Mouse (Mus musculus): ENCODE data around the gene St8sia1.

St8sia1 gene

DNA sequence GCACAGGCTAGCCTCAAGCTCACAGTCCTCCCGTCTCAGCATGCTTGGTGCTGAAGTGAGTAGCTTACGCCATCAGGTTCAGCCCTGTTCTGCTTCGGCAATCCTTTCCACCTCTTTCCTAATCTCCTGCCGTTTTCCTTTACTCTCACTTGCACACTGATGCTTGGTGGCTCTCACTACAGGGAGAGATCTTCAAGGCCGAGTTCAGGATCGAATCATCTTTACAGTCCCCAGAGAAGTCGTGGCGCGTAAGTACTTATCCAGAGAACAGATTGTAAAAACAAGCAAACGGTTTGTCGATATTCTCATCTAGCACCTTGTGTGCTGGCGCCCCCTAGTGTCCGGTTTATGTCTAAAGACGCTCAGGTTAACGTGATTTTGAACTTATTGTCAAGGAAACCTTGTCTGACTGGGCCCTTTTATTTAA, 149.7 kb downstream of the St8sia1 start:
- peak; percentile 69 to 88 for DNase-seq

DNA sequence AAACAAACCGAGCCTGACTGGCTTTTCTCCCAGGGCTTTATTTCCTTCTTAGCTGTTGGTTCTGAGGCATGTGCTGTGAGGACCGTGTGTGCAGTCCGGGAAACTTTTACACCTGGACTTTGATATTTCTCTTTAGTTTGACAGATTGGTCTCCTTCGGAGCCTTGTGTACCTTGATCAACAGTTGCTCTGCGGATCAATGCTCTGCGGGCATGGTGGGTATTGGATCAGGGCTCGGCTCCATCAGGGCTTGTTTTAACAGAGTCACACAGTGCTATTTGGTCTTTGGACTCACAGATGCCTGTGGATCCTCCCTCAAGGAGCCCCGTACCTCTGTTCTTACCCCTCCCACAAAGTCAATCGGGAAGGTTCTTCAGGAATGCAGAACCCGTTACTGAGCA, 150.2 kb downstream of the St8sia1 start:
- DNase-seq: peak; percentile 52 to 54

DNA sequence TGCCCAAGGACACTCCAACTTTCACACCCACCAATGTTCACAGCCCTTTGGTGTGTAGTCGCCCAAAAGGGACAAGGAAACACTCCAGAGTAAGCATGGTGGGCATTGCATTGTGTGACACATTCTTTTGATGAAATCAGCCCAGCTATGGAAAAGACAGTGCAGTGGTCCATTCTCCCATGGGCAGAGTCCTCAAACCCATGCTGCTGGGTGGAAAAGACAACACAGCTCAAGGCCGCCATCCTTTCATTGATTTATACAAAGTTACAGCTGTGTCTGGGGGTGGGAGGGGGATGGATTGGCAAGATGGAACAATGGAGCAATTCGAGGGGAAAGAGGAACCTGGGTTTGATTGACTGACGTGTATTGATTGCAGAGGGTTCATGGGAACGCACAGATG, 151.3 kb downstream of the St8sia1 start:
- no peak for DNase-seq

DNA sequence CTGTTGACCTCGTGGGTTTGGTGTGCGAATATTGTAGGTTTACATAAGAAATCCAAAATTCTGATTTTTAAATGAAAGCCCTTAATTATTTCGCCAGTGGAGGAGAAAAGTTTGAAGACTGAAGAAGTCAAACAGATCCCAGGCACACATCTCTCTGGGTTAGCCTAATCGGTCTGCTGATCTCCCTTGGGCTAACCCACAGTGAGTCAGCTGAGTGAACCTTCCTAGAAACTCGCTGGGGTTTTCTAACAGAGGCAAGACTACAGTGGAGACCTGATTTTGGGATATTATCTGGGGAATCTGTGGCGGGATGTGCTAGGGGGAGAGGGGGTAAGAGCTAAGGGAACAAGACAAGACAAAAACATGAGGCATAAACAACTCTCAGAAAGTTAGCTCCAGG, 154.0 kb downstream of the St8sia1 start:
- no peak for DNase-seq

DNA sequence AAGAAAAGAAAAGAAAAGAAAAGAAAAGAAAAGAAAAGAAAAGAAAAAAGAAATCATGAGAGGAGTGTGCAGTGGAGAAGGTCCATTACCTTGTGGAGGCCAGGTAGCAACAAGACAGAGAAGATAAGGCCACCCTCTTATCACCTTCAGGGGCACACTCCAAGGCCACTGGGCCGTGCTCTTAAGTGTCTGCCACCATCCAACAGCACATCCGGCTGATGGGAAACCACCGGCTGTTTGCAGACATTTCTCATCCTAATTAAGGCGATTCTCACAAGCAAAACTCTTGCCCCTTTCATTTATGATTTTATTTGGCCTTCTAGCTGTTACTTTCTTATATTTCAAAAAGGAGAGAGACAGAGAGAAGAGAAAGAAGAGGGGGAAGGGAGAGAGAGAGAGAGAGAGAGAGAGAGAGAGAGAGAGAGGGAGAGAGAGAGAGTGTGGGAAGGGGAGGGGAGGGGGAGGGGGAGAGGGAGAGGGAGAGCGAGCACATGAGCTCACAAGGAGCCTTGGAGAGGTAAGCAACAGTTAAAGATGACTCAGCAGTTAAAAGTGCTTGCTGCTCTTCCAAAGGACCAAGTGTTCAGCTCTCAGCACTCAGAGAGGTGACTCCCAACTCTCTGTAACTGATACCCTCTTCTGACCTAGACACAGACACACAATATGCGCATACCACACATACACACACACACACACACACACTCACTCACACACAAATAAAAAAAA, 154.7 kb downstream of the St8sia1 start:
- DNase-seq: no peak

DNA sequence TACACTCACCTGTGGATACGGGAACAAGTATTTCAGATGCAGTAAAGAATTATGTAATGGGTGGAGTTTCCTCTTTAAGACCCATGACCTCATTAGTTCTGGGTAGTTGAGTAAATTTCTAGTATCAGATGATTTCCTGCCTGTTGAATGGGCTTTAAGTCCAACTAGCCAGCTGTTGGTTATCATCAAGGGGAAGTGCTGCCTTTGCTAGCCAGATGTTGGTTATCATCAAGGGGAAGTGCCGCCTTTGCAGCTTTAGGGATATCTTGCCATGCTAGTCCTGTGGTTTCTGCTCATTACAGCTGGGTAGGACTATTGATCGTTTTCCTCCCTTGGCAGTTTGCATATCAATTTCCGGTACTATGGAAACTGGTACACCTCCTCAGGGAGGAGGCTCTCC, 157.9 kb downstream of the St8sia1 start:
- DNase-seq: no peak

DNA sequence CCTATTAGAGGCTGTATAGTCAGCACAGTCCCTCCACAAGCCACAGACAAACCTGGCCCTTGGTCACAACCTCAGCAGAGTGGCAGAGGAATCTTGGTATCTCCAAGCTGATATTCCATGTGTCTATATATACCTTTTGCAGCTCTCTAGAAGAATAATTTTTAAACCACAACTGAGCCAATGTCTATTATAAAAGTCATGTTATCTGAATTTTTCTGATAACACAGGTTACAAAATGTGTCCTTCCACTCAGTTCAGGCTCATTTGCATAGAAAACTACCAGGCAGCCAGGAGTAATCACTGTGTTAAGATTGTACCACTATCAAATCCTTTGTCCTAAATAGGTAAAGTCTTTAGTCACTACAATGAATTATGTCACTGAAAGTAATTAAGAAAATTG, 159.8 kb downstream of the St8sia1 start, which contains the start of gene Sult6b2:
Sult6b2 (minus strand) TSS at position 101 of the 400 bp plus-strand sequence.
- no peak for DNase-seq

DNA sequence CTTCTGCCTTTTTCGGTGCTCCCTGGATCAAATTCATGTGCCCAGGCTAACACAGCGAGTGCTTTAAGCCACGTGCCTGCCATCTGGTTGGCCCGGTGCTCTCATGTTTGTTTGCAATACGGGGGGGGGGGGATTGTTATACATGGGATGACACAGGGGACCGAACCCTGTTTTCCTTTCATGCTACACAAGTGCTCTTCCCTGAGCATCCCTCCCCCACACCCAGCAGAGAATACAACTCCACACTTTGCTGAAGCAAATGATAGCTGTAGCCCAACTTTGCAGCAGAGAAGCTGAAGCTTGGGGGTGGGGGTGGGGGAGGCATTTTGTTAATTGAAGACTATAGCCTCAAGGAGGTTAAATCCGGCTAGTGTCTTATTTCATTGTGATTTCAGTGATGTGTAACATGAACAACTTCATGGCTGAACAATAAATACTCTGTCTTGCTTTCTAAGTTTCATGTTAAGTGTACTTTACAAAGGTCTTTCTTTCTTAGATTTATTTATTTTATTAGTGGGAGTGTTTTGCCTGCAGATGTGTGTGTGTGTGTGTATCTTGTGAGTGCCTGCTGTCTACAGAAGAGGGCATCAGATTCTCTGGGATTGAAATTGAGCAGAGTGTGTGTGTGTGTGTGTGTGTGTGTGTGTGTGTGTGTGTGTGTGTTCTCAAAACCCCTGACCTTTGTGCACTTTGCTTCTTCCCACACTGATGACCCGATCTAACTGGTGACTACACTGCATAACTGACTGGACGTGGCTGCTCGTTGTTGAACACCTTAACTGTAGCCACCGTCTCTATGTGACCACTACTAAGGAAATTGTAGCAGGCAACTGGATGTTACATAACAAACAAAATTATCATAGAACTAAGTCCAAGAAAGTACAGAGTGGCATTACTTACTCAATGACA, 161.4 kb downstream of the St8sia1 start:
- DNase-seq: no peak

DNA sequence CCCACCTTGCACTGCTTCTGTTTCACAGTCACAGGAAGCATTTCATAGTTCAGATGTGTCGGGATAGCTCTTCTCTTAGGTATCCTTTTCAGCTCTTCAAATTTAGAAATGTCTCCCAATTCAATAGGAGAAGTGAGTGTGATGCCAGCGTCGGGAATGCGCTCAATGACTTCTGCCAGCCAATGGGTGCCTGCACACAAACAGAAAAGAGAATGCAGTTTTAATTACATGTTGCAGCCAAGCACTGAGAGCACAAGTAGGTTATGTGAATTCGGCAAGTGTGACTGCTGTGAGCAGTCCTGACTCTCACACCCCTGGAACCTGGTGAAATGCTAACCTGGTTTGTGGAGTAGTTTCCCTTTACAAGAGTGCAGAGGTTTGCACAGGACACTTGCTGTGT, 162.6 kb downstream of the St8sia1 start:
- DNase-seq: no peak

DNA sequence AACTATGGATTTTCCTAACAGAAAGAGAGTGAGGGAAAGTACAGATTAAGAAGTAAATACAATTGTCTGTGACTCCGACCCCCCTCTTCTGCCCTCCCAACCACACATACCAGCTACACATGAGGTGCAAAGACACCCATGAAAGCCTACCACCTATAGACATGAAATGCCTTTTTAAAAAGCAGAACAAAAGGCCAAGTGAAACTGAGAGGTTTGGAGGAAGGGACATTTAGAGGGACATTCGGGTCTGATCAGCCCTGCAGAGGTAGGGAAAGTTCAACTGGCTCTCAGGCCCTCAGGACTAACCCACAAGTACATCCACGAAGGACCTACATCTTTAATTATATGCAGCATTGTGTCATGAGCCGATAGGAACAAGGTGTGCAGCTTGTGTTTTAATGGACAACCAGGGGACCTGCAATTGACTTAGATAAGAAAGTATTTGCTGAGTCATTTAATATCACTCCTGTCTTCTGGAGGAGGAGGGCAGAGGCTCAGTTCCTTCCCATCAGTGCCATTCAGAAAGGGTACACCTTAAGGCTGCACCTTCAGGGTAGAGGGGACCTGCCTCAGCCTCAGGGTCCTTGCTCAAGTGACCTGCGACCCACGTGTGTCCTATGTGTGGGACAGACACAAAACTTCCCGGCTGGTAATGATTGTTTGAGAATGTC, 164.4 kb downstream of the St8sia1 start:
- DNase-seq: no peak

DNA sequence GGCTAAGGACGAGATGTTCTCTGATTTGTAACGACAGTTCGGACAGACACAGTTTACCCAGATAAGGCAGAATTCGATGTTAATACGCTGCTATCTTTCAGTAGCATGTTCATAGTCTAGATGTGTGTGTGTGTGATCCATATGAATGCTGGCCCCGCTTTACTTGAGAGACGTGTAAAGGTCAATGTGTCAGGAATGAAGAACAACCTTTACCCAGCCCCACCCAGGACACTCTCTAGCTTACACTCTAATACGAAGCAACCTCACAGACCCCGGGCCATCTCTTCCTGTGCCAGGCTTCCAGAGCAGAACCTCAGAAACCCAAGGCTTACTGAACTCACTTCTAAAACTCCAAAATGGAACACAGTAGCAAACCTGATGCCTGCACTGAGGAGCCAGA, 165.4 kb downstream of the St8sia1 start:
- no peak for DNase-seq

DNA sequence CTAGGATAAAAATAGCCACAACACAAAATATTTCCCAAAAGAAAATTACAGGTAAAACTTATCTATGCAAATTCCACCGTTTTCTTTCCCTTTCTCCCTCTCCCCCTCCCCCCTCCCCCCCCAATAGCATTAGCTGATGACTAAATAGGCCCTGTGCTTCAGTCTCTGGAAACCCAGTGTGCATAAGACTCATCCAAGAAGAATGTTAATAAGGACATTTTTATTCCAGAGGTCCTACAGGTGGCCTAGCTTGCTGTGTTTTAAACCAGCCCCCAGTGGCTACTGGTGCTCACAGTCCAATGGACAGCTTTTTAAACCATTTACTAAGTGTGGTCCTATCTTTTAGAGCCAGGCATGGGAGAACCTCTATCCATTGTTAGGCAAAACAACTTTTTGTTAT, 166.3 kb downstream of the St8sia1 start:
- no peak for DNase-seq

DNA sequence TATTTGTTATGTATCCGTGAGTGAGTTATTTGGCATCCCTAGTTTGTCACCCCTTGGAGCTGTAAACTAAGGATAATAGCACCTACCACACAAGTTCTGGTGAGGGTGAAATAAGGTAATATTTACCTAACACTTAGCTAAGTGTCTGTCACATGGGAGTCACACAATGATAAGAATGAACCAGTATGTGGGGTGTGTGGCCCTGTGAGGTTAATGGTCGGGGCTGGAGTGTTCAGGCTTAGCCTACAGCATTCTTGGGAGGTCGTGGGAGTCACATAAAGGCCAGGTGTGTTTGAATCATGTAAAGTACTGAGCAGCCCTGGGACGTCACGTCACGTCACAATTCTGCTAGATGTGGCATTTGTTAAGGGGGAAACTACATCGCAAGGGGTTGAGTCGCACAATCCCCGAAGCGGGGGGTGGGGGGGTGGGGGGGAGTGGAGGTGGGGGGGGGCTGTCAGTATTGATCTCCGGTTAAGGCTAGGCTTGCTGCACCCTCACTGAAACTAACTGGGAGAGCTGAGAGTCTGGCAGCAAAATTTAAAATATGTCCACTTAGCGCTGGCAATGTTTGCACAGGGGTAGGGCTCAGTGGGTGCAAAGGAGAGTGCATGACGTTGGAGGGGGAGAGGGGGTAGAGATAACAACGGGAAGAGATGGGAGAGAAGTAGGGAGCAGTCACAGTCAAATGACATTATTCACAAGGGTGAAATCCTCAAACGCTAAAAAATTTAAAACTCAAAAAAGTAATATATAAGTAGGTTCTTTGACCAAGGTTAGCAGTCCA, 168.4 kb downstream of the St8sia1 start:
- no peak for DNase-seq

DNA sequence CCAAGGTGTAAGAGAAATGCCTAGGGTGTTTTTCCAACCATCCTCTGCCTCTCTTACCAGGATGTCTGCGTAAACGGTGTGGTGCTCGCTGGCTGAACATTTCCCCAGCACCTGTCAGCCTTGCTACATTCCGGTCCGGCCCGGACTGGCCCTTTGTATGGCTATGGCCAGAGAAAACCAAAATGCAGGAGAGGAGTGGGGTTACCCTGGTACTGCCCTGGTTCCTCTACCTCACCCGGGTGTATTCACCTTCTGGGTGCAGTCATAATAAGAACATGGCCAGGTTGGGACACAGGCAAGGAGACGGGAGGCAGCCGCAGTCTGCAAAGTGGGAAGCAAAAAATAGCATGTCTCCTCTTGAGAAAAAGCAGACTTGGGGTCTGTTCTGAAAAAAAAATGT, 169.2 kb downstream of the St8sia1 start:
- no peak for DNase-seq

DNA sequence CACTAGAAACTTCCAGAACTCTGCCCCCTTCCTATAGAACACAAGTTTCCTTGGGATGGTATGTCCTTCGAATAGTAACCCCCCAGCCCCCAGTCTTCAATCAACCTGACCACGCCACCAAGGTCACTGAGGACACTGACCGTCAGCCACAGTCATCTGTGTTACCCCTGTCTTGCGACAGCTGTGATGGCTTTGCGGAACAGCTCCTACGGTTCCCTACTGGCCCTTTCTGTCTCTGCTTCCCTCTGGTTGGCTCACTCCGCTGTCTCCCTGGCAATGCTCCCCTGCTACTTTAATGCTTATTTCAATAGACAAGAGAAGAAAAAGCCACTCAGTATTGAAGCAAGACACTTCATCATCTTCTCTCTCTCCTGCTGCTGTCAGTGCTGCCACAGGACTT, 170.8 kb downstream of the St8sia1 start:
- DNase-seq: no peak

DNA sequence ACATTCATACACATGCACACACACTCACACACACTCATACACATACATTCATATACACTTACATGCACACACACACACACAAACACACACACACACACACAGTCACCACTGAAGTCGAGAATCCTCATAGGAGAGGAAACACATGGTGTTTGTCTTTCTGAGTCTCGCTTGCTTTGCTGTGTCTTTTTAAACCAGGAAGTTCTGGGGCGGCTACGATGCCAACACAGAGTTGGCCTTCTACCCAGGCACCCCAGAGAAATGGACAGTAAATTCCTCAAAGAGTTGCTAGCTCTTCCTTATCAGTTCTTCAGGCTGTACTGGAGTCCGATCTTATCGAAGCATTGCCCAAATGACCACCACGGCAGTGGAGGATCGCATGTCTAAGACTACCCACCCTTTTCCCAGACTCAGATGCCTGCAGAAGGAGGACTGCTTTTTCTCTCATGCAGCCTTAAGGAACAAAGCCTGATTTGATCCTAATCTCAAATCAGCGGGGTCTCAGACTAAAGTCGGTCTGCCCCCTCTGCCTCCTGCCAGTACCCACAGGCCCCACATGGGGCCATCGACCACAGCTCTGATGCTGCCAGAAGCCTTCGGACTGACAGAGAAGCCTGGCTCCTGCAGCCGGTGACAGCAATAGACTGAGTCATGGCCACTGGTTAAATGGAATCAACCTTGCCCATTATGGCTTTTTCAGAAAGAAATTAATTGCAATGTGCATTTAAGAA, 171.8 kb downstream of the St8sia1 start:
- no peak for DNase-seq

DNA sequence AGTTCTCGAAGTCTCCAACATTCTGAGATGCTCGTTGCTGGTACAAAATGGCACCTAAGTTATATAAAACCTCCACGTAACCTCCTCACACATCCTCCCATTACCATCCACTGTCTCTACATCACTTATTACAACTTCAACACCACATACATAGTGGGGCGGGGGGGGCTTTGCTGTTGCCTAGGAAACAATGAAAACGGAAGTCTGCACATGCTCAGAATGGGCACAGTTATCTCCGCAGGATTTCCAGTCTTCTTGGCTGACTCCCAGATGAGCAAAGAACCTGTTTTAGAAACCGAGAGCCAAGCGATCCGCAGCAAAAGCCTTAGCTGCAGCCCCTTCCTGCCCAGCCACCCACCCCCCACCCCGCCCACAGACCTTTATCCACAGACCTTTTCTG, 174.5 kb downstream of the St8sia1 start:
- DNase-seq: no peak

DNA sequence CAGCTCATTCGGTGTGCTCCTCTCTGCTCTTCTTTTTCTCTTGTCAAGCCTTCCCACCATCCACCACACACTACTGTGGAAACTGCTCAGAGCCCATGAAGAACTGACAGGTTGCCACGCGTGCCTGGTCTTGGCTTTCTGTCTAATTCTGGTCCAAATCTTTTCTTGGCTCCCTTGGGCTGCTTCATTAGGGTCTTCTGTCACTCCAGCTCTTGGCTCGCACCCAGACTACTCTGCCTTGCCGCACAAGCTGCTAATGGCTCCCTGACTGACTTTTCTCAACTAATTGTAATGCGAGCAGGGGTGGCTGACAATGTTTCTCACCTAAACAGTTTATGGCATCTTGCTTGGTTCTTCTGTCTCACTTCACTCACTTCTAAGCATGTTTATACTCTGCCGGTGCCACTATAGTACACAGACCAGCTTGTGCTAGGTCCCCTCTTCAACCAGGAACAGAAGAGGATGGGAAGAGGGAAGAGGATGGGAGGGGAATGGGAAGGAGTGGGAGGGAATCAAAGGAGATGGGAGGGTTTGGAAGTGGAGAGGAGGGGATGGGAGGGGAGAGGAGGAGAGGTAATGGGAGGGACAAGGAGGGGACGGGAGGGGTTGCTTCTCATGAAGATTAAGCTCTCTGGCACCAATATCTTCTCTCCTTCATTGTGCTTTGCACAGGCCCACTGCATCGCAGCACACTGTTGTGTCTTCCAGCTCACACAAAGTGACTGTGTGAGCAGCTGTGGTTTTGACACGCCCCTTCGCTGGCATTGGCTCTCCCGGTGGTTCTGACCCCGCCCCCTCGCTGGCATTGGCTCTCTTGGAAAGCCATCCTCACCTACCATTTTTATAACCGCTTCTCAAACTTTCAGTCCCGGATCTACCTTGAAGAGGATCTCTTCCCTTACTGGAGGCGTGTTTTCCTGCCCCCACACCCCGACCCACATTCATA, 175.9 kb downstream of the St8sia1 start:
- DNase-seq: no peak

DNA sequence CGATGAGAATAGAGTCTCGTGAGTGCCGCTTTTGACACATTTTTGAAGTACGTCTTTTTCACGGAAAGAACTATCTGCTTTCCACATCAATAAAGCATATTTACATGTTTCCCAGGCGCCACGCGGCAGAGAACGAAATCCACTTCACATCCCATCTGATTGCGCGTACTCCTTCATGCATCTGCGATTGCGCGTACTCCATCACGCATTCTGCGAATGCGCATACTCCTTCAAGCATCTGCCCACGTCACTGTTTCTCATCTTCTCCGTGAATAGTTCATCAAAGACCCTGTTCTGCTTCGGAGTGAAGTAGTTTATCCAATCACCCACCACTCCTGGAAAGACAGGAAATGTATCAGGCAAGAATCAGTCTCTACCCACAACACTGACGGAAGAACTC, 178.1 kb downstream of the St8sia1 start:
- no peak for DNase-seq

DNA sequence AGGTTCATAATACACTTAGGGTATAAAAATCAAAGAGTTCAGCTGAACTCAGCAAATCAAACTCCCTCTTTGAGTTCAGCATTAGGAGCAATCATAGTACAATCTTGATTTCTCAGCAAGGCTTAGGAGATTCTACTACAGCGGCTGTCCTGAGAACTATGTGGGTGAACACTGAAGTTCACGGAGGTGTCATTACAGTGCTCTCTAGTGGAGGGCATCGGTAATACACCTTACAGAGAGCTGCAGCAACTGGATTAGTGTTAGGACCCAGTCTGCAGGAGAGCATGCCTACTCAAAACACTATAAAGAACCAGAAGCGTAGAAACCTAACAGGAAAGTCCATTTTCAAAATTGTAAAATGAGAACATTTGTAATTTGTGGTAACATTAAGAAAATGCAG, 178.9 kb downstream of the St8sia1 start:
- peak; percentile 41 to 71 for DNase-seq

DNA sequence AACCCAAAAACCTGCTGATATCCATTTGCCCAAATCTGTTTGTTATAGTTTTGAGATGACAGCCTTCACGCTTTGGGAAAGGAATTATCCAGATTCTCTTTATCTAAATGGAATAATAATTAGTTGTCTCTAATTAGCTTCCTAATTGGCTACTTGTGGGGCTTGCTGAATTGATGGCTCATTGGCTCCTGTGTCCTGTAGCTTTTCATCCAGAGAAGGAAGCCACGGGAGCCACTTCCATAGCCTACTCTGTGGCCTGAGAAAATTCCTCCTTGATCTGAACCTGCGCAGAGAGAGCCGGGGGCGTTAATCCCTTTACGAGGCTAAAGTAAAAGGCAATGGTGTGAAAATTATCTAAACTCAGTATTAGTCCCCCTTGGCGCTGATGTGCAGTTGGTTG, 183.0 kb downstream of the St8sia1 start:
- DNase-seq: no peak
